Mouse (Mus musculus) heart, adult 2 months (tissue): ENCODE results near the gene Rpgrip1. TPM values are rescaled to one million over a fixed set of nuclear protein-coding genes. Genes with fewer than 3 reads are reported as not detected.

Experiments used
- DNase-seq, 2 experiments: peaks; one replicate each; pipeline ENCODE4 v3.0.0; 2021
- H3K27ac ChIP-seq: fragments of 200-600 bp; 2 replicates; pipeline ENCODE4 v1.8.1; 2022
- H3K27me3 ChIP-seq: fragments of 200-500 bp; 2 replicates; pipeline ENCODE4 v1.6.1; 2012; ENCODE audit warnings: mild to moderate bottlenecking, low read length, inconsistent platforms, mixed read lengths; ENCODE audit not compliant: control insufficient read depth, insufficient read depth
- H3K36me3 ChIP-seq: fragments of 200-500 bp; 2 replicates; pipeline ENCODE4 v1.6.1; 2012; ENCODE audit warnings: low read length, inconsistent platforms; ENCODE audit not compliant: control insufficient read depth, insufficient read depth
- H3K4me1 ChIP-seq: fragments of 200-500 bp; 2 replicates; pipeline ENCODE4 v1.6.1; 2011; ENCODE audit warnings: low read length; ENCODE audit not compliant: control insufficient read depth, insufficient read depth
- H3K4me3 ChIP-seq: fragments of 200-600 bp; 2 replicates; pipeline ENCODE4 v1.8.1; 2022
- H3K79me2 ChIP-seq: fragments of 200-500 bp; replicated peaks from 2 replicates; pipeline ENCODE4 v1.6.1; 2012; ENCODE audit warnings: mild to moderate bottlenecking, inconsistent platforms, low read length, moderate library complexity, mixed read lengths; ENCODE audit not compliant: control insufficient read depth, insufficient read depth
- H3K9ac ChIP-seq: fragments of 200-500 bp; 2 replicates; pipeline ENCODE4 v1.6.1; 2012; ENCODE audit warnings: low read depth, mild to moderate bottlenecking, control low read depth, inconsistent platforms, low read length, mixed read lengths
- CTCF ChIP-seq: fragments of 200-600 bp; IDR thresholded peaks from 2 replicates; pipeline ENCODE4 v1.8.1; 2022; ENCODE audit warnings: antibody characterized with exemption, mild to moderate bottlenecking, moderate library complexity
- EP300 ChIP-seq: fragments of 200-500 bp; IDR thresholded peaks from 2 replicates; pipeline ENCODE4 v1.6.1; 2011; ENCODE audit warnings: low read depth, low read length, control low read depth; ENCODE audit not compliant: insufficient read depth
- POLR2A ChIP-seq: fragments of 200-500 bp; IDR thresholded peaks from 2 replicates; pipeline ENCODE4 v1.6.1; 2011; ENCODE audit warnings: mild to moderate bottlenecking, low read depth, low read length, control low read depth; ENCODE audit not compliant: insufficient read depth
- WGBS: fragments of 180-500 bp; shearing (Covaris S2); methylation state at CpG from one replicate; pipeline ENCODE4 v1.1.7; 2018; 5-methylcytosine and 5-hydroxymethylcytosine counted together
- intact Hi-C: fragments of 180-260 bp; cut with DNase I; formaldehyde crosslinking; loops from one replicate; pipeline ENCODE4 v1.15.1; 2025
- long read RNA-seq: library from polyadenylated mRNA; stranded (forward); transcript quantifications from one replicate; pipeline ENCODE4 v2.0.0, GENCODE M21; 2021
- polyA plus RNA-seq: library from polyadenylated mRNA; depleted of rRNA; stranded (reverse); fragments of >200 nt; gene quantifications from 2 replicates; pipeline ENCODE4 v1.2.3, GENCODE M21; 2012; rRNA removed
- total RNA-seq, 2 experiments: library from RNA; stranded (reverse); gene quantifications; 2 replicates each; pipeline ENCODE4 v1.2.3; 2021

Gene Rpgrip1
- total RNA-seq (under 1 TPM; 0.16 to 0.23 TPM), polyA plus RNA-seq (0.59 and 0.98 TPM in 2 replicates)
- long read RNA-seq, result 0 reads

GRCm38 (mm10) chr14:52110346-52110745 lies at the start of gene Rpgrip1:
Gene Rpgrip1, plus strand, starts transcription at chr14:52110704.
- H3K4me1 ChIP-seq, result peaks cover 3% of the 10 kb centered on the region
- intact Hi-C loops, result no loop called here
- H3K27me3 ChIP-seq, result no peaks in the 10 kb centered on the region
- TF ChIP-seq POLR2A, result no peak
- TF ChIP-seq CTCF, result no peak
- TF ChIP-seq EP300, result no peak
- WGBS, result 95% methylated on average over 4 of the region's 4 CpGs
- no peaks in the 10 kb centered on the region for H3K79me2 ChIP-seq
- H3K4me3 ChIP-seq, result no peak within 1 kb of the TSS
- no peaks in the 10 kb centered on the region for H3K36me3 ChIP-seq
- no peak for DNase-seq
- H3K27ac ChIP-seq, result no peak within 1 kb of the TSS
- no peak within 1 kb of the TSS for H3K9ac ChIP-seq

GRCm38 (mm10) chr14:52060800-52061199 lies 49.7 kb upstream of the Rpgrip1 start:
- intact Hi-C loops, result no loop called here
- no peaks in the 10 kb centered on the region for H3K4me1 ChIP-seq
- TF ChIP-seq EP300 (no peak), CTCF (no peak)

GRCm38 (mm10) chr14:52061798-52062197 lies 48.7 kb upstream of the Rpgrip1 start:
- no peak overlapping the region for H3K27ac ChIP-seq
- WGBS, result 87% methylated on average over 8 of the region's 8 CpGs
- no peak overlapping the region for H3K9ac ChIP-seq
- H3K27me3 ChIP-seq, result no peaks in the 10 kb centered on the region
- H3K36me3 ChIP-seq, result no peaks in the 10 kb centered on the region
- no peak for DNase-seq
- H3K4me1 ChIP-seq, result no peaks in the 10 kb centered on the region
- H3K4me3 ChIP-seq, result no peak overlapping the region
- TF ChIP-seq POLR2A, result no peak
- no peak for TF ChIP-seq EP300
- no peak for TF ChIP-seq CTCF
- intact Hi-C loops, result no loop called here
- no peaks in the 10 kb centered on the region for H3K79me2 ChIP-seq

More at GRCm38 (mm10) chr14:52060800-52061199, 49.7 kb upstream of the Rpgrip1 start:
- no peaks in the 10 kb centered on the region for H3K79me2 ChIP-seq
- no peak for DNase-seq
- H3K27me3 ChIP-seq, result no peaks in the 10 kb centered on the region
- no peak overlapping the region for H3K4me3 ChIP-seq
- no peaks in the 10 kb centered on the region for H3K36me3 ChIP-seq
- no peak overlapping the region for H3K27ac ChIP-seq
- H3K9ac ChIP-seq, result no peak overlapping the region
- WGBS, result 79% methylated on average over 1 of the region's 1 CpGs

- intact Hi-C loops, result no loop called here
- Histone ChIP-seq H3K27ac (no peak overlapping the region), H3K4me3 (no peak overlapping the region)
These were observed 44.4 kb upstream of the Rpgrip1 start for GRCm38 (mm10) chr14:52066135-52066534.

GRCm38 (mm10) chr14:52071599-52072137 lies 38.8 kb upstream of the Rpgrip1 start:
- no peak for DNase-seq
- Histone ChIP-seq H3K27me3 (no peaks in the 10 kb centered on the region), H3K9ac (no peak overlapping the region), H3K4me3 (no peak overlapping the region), H3K36me3 (peaks cover 11% of the 10 kb centered on the region), H3K4me1 (no peaks in the 10 kb centered on the region), H3K79me2 (no peaks in the 10 kb centered on the region), H3K27ac (no peak overlapping the region)
- intact Hi-C loops, result no loop called here
- WGBS, result 96% methylated on average over 15 of the region's 15 CpGs
- TF ChIP-seq CTCF, result no peak
- TF ChIP-seq EP300, result no peak

More at GRCm38 (mm10) chr14:52066135-52066534, 44.4 kb upstream of the Rpgrip1 start:
- no peaks in the 10 kb centered on the region for H3K27me3 ChIP-seq
- no peaks in the 10 kb centered on the region for H3K4me1 ChIP-seq
- no peaks in the 10 kb centered on the region for H3K36me3 ChIP-seq
- TF ChIP-seq POLR2A (no peak), EP300 (no peak), CTCF (no peak)
- DNase-seq, result no peak
- no peaks in the 10 kb centered on the region for H3K79me2 ChIP-seq
- 58% methylated on average over 4 of the region's 4 CpGs for WGBS
- H3K9ac ChIP-seq, result no peak overlapping the region

- H3K4me1 ChIP-seq, result no peaks in the 10 kb centered on the region
- H3K79me2 ChIP-seq, result no peaks in the 10 kb centered on the region
- H3K27ac ChIP-seq, result no peak overlapping the region
- H3K36me3 ChIP-seq, result peaks cover 44% of the 10 kb centered on the region
- no peak overlapping the region for H3K9ac ChIP-seq
- intact Hi-C loops, result no loop called here
- DNase-seq, result no peak
- H3K27me3 ChIP-seq, result no peaks in the 10 kb centered on the region
- no peak overlapping the region for H3K4me3 ChIP-seq
- TF ChIP-seq EP300 (no peak), POLR2A (no peak), CTCF (no peak)
These were observed 27.4 kb upstream of the Rpgrip1 start for GRCm38 (mm10) chr14:52083083-52083482.
